Mouse (Mus musculus): ENCODE results near the gene Cldn10.

DNA sequence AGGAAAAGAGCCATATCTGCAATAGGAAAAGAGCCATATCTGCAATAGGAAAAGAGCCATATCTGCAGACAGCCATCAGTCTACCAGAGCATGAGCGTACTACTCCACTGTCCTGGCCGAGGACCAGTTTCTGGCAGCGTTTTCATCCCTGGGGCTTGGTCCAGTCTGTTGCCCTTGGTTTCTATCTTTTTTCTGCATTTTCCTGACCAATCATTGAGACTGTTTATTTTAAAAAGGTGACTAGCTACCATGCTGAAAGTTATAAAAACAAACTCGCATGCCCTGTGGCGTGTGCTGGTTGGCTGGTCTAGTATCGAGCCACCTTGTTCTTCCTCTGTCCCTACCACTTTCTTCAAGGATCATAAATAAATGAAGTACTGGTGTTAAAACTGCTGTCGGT is 107.5 kb downstream of the Cldn10 start:
- TF ChIP-seq POLR2A (IDR thresholded peaks at IDR 0.05; ENCODE audit: extremely low read depth, insufficient read depth, low read length), result no peak
- no peak for TF ChIP-seq CTCF (IDR thresholded peaks at IDR 0.05; ENCODE audit: extremely low read depth, insufficient read depth, low read length)

Data from cortical plate, adult 2 months (tissue).